Mouse (Mus musculus): ENCODE data around the gene Tmem88.

DNA sequence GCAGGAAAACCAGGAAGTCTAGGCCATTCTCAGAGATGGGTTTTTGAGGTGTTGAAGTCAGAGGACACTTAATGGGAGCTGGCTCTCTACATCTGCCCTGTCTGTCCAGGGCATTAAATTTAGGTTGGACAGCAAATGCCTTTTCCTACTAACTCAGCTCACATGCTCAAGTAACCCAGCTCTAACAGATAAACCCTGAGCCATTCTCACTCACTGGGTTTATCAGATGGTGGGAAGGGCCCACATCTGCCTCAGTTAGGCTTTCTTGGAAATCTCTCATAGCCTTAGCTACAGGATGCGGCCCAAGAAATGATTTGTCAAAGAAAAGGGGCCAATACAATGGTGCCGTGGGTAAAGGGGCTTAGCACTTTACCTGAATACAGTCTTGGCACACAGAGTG, 28.2 kb upstream of the Tmem88 start:
- no peak for TF ChIP-seq CHD2 (IDR thresholded peaks at IDR 0.05; ENCODE audit: low read depth, low read length)
- no peak for TF ChIP-seq MAFK (IDR thresholded peaks at IDR 0.05; ENCODE audit: insufficient read depth, low read depth, low read length)
- no peak for TF ChIP-seq HCFC1 (IDR thresholded peaks at IDR 0.05; ENCODE audit: borderline replicate concordance, insufficient read depth, low read length)
